Mouse (Mus musculus) thymus, postnatal 14 days (tissue): ENCODE measurements around the gene Tmem182.

Experiments
- DNase-seq: peaks from one replicate; pipeline ENCODE4 v3.0.0; 2021

Gene Tmem182

DNA sequence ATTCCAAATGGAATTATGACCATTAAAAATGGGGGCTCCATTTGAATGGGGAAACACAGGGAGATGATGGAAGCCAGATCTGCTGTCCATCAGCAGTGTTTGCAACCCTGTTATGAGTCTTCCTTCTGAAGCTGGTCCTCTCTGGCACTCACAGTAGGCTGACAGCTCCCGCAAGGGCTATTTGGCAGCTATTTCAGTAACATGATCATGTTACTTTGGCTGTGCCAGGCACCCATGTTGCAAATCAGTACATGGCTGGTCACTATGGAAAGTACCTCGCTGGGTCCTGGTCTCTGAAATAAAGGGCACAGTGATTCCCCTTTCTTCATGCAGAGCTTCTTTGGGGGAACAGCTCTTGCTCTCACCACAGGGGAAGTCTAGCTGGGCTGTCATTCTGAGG is 62.2 kb downstream of the Tmem182 start:
- DNase-seq: no peak

DNA sequence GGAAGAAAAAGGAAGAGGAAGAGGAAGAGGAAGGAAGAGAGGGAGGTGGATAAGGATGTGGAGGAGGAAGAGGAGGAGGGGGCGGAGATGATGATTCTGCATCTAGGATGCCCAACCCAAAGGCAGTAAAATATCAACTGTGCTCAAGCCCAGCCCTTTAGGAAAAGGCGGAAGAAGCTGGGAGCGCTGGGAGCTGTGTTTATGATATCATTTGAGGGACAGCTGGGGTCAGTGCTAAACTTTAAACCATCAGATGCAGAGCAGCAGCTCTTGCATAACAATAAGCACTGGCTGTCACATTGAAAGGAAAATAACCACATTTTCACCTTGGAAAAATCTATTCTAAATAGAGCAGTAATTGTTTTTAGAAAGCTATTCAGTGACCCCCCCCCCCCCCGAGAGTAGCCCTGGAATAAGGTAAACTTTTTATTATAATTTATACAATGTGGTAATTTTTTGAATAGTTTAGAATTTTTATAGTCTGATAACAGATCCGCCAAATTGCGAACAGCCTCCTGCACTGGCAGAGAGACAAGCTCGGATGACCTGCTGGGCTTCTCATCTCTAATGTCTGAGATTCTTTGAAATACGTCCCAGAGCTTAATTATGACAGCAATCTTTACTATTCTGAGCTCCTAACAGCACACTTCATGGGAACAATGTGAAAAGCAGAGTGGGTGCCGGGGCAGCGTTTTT is 68.5 kb downstream of the Tmem182 start:
- DNase-seq: no peak

DNA sequence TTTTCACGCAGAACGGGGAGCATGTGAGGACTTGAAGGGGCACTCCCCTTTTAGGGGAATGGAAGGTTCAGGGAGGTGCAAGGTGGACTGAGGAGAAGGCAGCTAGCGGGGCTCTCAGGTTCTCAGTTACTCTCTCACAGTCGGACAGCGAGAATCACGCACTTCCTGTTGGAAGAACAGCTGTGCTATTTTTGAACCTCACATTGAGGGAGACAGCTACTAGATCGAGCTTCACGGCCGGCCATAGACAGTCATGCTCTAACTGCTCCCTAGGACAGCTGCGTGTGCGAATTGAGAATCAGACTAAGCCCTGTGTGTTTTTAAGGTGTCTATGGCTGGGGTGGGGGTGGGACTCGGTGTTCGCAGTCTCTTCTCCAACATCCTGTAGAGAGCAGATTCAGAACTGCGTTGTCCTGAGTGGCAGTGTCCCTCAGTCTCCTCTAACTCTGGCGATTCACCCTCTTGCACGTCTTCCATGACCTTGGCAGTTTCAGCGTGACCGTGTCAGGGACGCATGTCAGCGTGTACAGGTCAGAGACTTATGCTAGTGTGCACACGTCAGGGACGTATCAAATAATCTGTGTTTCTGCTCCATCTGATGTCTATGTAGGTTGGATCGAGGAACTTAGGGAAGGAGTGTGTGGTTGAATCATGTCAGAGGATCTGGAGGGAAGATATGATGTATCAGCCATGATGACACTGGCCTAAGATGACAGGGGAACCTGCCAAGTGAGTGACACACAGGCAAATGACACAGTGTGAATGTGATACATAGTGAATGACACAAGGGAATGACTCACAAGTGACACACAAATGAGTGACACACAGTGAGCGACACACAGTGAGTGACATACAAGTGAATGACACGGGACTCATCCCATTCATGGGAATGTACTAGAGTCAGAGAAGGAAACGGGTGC is 69.3 kb downstream of the Tmem182 start:
- no peak for DNase-seq

DNA sequence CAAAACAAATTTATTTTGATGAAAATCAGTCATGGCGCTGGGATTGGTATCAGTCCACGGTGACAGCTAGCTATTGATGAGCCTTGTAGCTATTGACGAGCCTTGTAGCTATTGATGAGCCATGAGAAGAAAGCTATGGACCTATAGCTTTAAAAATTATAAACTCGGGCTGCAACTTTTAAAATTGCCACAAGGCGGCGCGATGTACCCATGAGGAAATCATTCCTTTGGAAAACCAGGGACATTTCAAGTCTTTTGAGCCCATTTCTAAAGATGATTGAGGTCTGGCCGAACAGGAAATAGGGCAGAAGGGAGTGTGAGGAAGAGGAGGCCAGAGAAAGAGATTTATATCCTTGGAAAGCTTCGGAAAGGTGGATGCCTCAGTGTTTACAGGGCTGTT is 73.7 kb downstream of the Tmem182 start:
- DNase-seq: no peak

DNA sequence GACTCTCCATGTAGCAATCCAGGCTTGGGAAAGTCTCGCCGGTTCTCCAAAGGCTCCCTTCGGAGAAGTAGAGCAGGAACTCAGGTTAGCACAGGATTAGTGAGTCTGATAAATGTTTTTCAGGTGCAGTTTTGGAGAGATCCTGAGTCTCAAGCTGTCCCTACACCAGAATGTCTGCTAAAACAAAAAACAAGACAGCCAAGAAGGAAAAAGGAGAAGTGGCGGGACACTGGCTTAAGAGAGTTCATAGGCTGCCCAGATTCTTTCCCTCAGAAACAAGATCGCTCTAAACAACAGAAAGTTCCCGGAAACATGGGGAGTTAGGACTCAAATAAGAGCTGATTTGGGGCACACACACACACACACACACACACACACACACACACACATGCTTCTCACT is 74.1 kb downstream of the Tmem182 start:
- no peak for DNase-seq

DNA sequence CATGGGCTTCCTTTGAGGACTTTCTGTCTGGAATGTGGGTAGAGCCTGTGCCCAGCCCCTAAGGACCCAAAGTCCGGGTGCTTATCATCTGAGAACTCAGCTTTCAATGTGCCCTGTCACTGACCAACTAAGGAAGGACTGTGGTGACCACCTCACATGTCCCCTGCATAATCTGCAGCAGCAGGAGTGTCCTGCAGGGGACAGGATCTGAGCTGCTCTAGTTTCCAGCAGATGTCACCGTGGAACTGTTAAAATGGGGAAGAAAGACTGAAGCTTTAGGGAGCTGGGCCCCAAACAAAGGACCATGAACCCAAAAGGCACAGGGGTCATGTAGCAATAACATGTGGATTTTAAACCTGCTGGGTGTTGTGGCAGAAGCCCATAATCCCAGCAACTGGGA is 75.1 kb downstream of the Tmem182 start:
- no peak for DNase-seq

DNA sequence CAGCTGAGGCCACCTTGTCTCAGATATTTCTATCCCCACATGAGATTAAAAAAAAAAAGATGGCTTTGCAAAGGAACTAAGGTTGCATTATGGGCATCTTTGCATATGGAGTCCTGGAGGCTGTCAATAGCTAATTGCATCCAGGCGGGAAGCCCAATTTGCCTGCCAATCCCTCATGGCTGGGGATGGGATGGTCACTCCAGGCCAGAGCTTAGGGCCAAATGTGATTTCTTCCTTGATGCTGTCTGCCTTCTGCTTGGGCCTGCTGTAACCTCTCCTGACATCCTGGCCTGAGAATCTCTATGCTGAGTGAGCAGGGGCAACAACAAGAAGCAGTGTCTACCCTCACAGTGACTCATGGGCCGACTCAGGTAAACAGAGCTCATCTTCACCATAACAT is 78.5 kb downstream of the Tmem182 start:
- no peak for DNase-seq

DNA sequence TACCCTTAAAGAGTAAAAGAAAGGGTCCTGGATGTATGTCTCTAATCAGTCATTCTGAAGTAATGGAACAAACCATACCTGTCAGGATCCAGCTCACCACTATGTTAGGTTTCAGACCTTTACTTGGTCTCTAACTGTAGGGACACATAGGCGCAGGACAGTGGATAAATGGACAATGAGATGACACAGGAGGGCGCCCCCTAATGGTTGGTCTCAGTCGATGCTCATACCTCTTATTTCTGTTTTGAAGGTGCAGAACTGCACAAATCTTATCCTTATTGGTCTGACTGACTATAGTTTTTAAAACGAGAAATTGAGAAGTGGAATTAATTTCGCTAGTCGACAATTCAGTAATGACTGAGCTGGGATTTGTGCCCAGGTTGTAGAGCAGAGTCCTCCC is 79.5 kb downstream of the Tmem182 start:
- no peak for DNase-seq

DNA sequence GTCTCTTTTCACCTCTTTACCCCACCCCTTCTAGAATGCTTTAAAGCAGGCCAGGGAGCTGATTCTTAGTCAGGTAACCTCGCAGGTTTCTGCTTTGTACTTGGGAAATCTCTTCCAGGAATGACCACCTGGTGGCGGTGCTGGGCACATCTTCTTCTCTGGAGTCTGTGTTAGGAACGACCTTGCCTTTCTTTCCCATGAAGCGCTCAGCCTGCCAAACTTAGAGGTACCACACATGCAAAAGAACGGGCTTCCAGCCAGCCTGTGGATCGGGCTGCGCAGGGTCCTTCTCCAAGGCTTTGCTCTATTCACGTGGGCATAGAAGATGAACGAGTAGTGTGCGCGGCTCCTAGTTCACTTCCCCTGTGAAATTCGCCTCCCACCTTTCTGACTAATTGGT is 82.3 kb downstream of the Tmem182 start:
- DNase-seq: no peak

DNA sequence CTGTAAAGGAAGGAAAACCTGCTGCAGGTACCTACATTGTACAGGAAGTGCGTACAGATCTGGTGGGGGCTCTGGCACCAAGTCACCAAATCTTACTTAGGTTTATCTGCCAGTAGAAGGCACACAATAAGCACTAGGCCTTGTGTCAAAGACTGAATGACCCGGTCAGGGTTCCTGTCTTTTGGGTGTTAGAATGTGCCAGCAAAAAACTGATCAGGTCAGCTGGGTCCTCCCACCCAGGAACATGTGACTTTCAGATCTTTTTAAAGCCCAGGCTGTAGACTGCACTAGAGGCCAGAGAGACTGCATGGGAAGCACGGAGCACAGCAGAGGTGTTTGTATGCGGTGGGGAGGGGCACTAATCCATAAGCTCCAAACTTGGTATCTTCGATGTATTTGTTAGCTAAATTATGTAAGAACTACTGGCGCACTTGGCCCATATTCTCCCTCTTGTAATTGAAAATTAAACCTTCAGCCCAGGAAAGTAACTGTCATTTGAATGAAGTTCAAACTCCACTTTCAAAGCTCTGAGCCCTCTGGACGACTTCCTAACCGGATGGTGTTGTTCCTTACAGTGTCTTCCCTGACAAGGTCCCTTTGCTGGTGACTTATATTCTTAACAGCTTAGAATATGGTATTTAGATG is 83.1 kb downstream of the Tmem182 start:
- no peak for DNase-seq

DNA sequence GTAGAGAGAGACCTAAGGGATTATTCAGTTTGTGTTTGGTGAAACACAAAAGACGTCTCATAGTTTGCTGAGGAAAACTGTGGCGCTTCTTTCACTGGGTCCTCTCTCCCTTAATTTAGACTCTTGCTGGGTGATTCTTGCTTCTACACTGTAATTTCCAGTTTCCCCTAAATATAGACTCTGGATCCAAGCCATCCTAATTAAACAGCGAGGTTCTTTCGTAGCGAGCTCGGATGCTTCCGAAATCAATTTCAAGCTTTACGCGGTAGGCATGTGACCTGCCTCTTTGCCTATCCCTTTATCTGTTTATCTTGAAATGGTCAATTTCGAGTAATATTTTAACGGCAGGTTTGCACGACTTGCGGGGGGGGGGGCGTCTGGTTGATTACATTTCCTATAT is 84.2 kb downstream of the Tmem182 start:
- no peak for DNase-seq

DNA sequence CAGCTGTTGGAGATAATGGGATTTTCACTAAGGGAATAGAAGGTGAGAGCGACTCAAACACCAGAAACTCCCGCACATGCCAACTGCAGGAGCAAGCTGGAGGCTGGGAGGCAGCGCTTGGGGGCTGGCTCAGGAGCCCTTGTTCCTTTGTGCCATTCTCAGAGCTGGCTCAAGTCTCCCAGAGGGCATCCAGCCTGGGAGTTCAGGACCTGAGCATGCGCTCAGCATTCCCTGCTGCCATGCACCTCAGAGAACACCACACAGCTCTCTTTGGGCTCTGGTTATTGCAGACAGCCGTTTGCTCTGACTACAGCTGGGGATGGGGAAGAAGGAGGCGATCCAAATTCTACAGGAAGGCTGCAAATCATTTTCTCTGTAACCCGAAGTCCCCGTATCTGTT is 84.8 kb downstream of the Tmem182 start:
- DNase-seq: no peak

DNA sequence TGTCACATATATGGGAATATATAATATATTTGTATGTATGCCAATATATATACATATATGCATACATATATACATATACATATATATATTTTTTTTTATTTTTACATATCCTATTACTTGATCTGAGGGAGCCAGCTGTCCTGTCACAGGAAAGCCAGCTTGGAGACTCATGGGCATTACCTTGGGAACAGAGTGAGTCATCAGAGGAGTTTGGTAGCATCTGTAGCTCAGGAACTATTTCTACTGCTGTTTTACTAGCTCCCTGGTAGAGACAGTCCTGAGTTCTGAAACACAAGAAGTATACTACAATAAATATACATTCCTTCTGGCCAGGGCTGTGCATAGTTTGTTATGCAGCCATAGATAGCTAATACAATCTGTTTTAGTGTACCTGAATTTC is 98.3 kb downstream of the Tmem182 start:
- no peak for DNase-seq
